1 mouse cellular context compared by ENCODE assay signal in genomic region chr10:86728176-86728575, GRCm38 (mm10).
TF ChIP-seq lines count a peak whose summit lies in the region.

No protein-coding gene starts in this region.

TF ChIP-seq in MEL, 35 proteins besides CTCF, POLR2A, EP300 and RAD21 (continued from another document):
- TF ChIP-seq USF1 (IDR thresholded peaks at IDR 0.05; ENCODE audit: low read depth, low read length) (no peak), GATA1 (IDR thresholded peaks at IDR 0.05; ENCODE audit: low read depth, low read length) (no peak), RCOR1 (IDR thresholded peaks at IDR 0.05; ENCODE audit: low read depth, low read length) (no peak), UBTF (IDR thresholded peaks at IDR 0.05; ENCODE audit: borderline replicate concordance, insufficient read depth, low read depth, low read length) (no peak), BHLHE40 (IDR thresholded peaks at IDR 0.05; ENCODE audit: borderline replicate concordance, low read depth, low read length) (no peak), ZMIZ1 (IDR thresholded peaks at IDR 0.05; ENCODE audit: low read depth, low read length) (no peak), CHD2 (IDR thresholded peaks at IDR 0.05; ENCODE audit: low read length) (no peak)
